Mouse (Mus musculus): ENCODE data around the gene Lrrc8b. TPM values are rescaled to one million over a fixed set of nuclear protein-coding genes. Genes with fewer than 3 reads are reported as not detected.
A peak's percentile ranks its signal among the peaks of the same experiment; 100 is the strongest.

The Lrrc8b gene
- polyA plus RNA-seq, 1 experiment from 2014 or later = 14.8 TPM

- no peaks in the 10 kb centered on the region for H3K9me3 ChIP-seq
- 48% methylated on average over 10 of the region's 10 CpGs for WGBS
- no peak overlapping the region for H3K4me3 ChIP-seq
- H3K9ac ChIP-seq = no peak overlapping the region
- no peaks in the 10 kb centered on the region for H3K27me3 ChIP-seq (replicated peaks)
- H3K4me2 ChIP-seq (replicated peaks) = no peak overlapping the region
- no peaks in the 10 kb centered on the region for H3K36me3 ChIP-seq
- no peak overlapping the region for H3K27ac ChIP-seq
- H3K4me1 ChIP-seq = peaks cover 30% of the 10 kb centered on the region
- ATAC-seq (ENCODE audit: low FRiP score, low read depth) = no peak
Measured at GRCm38 (mm10) chr5:105492367-105493246, 77.0 kb downstream of the Lrrc8b start.

- Histone ChIP-seq H3K27ac (no peak overlapping the region), H3K27me3 (replicated peaks) (no peaks in the 10 kb centered on the region), H3K4me2 (replicated peaks) (no peak overlapping the region), H3K36me3 (no peaks in the 10 kb centered on the region), H3K4me1 (peaks cover 30% of the 10 kb centered on the region), H3K9me3 (no peaks in the 10 kb centered on the region), H3K4me3 (no peak overlapping the region), H3K9ac (no peak overlapping the region)
- WGBS = 89% methylated on average over 7 of the region's 7 CpGs
- ATAC-seq (ENCODE audit: low FRiP score, low read depth) = no peak
Measured at GRCm38 (mm10) chr5:105493377-105493776, 77.8 kb downstream of the Lrrc8b start.

- Histone ChIP-seq H3K4me1 (peaks cover 35% of the 10 kb centered on the region), H3K27ac (no peak overlapping the region)
Measured at GRCm38 (mm10) chr5:105494246-105494917, 78.8 kb downstream of the Lrrc8b start.

GRCm38 (mm10) chr5:105494918-105495901 lies 79.6 kb downstream of the Lrrc8b start:
- peak overlapping the region; percentile 56 for H3K4me2 ChIP-seq (replicated peaks)
- H3K9ac ChIP-seq = no peak overlapping the region
- H3K36me3 ChIP-seq = no peaks in the 10 kb centered on the region
- peaks cover 41% of the 10 kb centered on the region for H3K4me1 ChIP-seq
- peak overlapping the region; percentile 5; the same call in 1 of the 2 replicates for H3K4me3 ChIP-seq
- peak; percentile 87 for ATAC-seq (ENCODE audit: low FRiP score, low read depth)
- H3K27ac ChIP-seq = no peak overlapping the region
- no peaks in the 10 kb centered on the region for H3K27me3 ChIP-seq (replicated peaks)
- WGBS = 5% methylated on average over 23 of the region's 24 CpGs
- no peaks in the 10 kb centered on the region for H3K9me3 ChIP-seq

More at GRCm38 (mm10) chr5:105494246-105494917, 78.8 kb downstream of the Lrrc8b start:
- Histone ChIP-seq H3K9ac (no peak overlapping the region), H3K4me3 (no peak overlapping the region), H3K27me3 (replicated peaks) (no peaks in the 10 kb centered on the region), H3K9me3 (no peaks in the 10 kb centered on the region), H3K4me2 (replicated peaks) (peak overlapping the region; percentile 56), H3K36me3 (no peaks in the 10 kb centered on the region)
- WGBS = 33% methylated on average over 10 of the region's 10 CpGs
- ATAC-seq (ENCODE audit: low FRiP score, low read depth) = peak; percentile 6; the same call in 1 of the 2 replicates

- WGBS = 74% methylated on average over 4 of the region's 4 CpGs
- no peaks in the 10 kb centered on the region for H3K36me3 ChIP-seq
- H3K4me1 ChIP-seq = peaks cover 46% of the 10 kb centered on the region
- H3K27ac ChIP-seq = no peak overlapping the region
- no peaks in the 10 kb centered on the region for H3K9me3 ChIP-seq
- H3K27me3 ChIP-seq (replicated peaks) = no peaks in the 10 kb centered on the region
- no peak overlapping the region for H3K9ac ChIP-seq
- ATAC-seq (ENCODE audit: low FRiP score, low read depth) = no peak
- no peak overlapping the region for H3K4me2 ChIP-seq (replicated peaks)
- no peak overlapping the region for H3K4me3 ChIP-seq
Measured at GRCm38 (mm10) chr5:105496133-105496532, 80.6 kb downstream of the Lrrc8b start.

GRCm38 (mm10) chr5:105496586-105496985 lies 81.0 kb downstream of the Lrrc8b start:
- 70% methylated on average over 7 of the region's 7 CpGs for WGBS
- no peak overlapping the region for H3K27ac ChIP-seq
- no peak for ATAC-seq (ENCODE audit: low FRiP score, low read depth)

GRCm38 (mm10) chr5:105498429-105499000 lies 82.9 kb downstream of the Lrrc8b start:
- no peak overlapping the region for H3K4me3 ChIP-seq
- H3K4me2 ChIP-seq (replicated peaks) = no peak overlapping the region
- peaks cover 38% of the 10 kb centered on the region for H3K4me1 ChIP-seq
- no peak overlapping the region for H3K9ac ChIP-seq
- H3K27me3 ChIP-seq (replicated peaks) = no peaks in the 10 kb centered on the region
- peak; percentile 21; the same call in 1 of the 2 replicates for ATAC-seq (ENCODE audit: low FRiP score, low read depth)
- H3K27ac ChIP-seq = peak overlapping the region; percentile 20; the same call in 1 of the 2 replicates
- H3K36me3 ChIP-seq = no peaks in the 10 kb centered on the region
- 24% methylated on average over 4 of the region's 4 CpGs for WGBS
- H3K9me3 ChIP-seq = no peaks in the 10 kb centered on the region

More at GRCm38 (mm10) chr5:105496586-105496985, 81.0 kb downstream of the Lrrc8b start:
- Histone ChIP-seq H3K9ac (no peak overlapping the region), H3K27me3 (replicated peaks) (no peaks in the 10 kb centered on the region), H3K4me3 (no peak overlapping the region), H3K4me2 (replicated peaks) (no peak overlapping the region), H3K36me3 (no peaks in the 10 kb centered on the region), H3K4me1 (peaks cover 46% of the 10 kb centered on the region), H3K9me3 (no peaks in the 10 kb centered on the region)

- no peak overlapping the region for H3K4me3 ChIP-seq
- H3K9ac ChIP-seq = no peak overlapping the region
- ATAC-seq (ENCODE audit: low FRiP score, low read depth) = no peak
- H3K4me2 ChIP-seq (replicated peaks) = no peak overlapping the region
- WGBS = 68% methylated on average over 1 of the region's 1 CpGs
- H3K4me1 ChIP-seq = peaks cover 32% of the 10 kb centered on the region
- no peaks in the 10 kb centered on the region for H3K9me3 ChIP-seq
- no peak overlapping the region for H3K27ac ChIP-seq
- no peaks in the 10 kb centered on the region for H3K36me3 ChIP-seq
- no peaks in the 10 kb centered on the region for H3K27me3 ChIP-seq (replicated peaks)
Measured at GRCm38 (mm10) chr5:105499396-105499795, 83.8 kb downstream of the Lrrc8b start.

GRCm38 (mm10) chr5:105500132-105501121 lies 84.9 kb downstream of the Lrrc8b start:
- Histone ChIP-seq H3K4me1 (peaks cover 24% of the 10 kb centered on the region), H3K27me3 (replicated peaks) (no peaks in the 10 kb centered on the region), H3K36me3 (no peaks in the 10 kb centered on the region), H3K9me3 (no peaks in the 10 kb centered on the region), H3K4me2 (replicated peaks) (no peak overlapping the region), H3K4me3 (no peak overlapping the region), H3K9ac (no peak overlapping the region), H3K27ac (no peak overlapping the region)
- ATAC-seq (ENCODE audit: low FRiP score, low read depth) = 0 out of 2 replicates have a peak, but pooled peaks have one; percentile 8
- WGBS = 45% methylated on average over 12 of the region's 12 CpGs

- H3K9ac ChIP-seq = no peak overlapping the region
- H3K36me3 ChIP-seq = no peaks in the 10 kb centered on the region
- WGBS = 95% methylated on average over 3 of the region's 3 CpGs
- no peak for ATAC-seq (ENCODE audit: low FRiP score, low read depth)
- H3K9me3 ChIP-seq = no peaks in the 10 kb centered on the region
- H3K4me2 ChIP-seq (replicated peaks) = no peak overlapping the region
- no peak overlapping the region for H3K4me3 ChIP-seq
- H3K27me3 ChIP-seq (replicated peaks) = no peaks in the 10 kb centered on the region
- H3K27ac ChIP-seq = no peak overlapping the region
- H3K4me1 ChIP-seq = peaks cover 17% of the 10 kb centered on the region
Measured at GRCm38 (mm10) chr5:105501136-105501535, 85.6 kb downstream of the Lrrc8b start.
